Mouse (Mus musculus) adrenal gland, postnatal 25 days (tissue): ENCODE measurements at regions not wholly inside any gene's neighbourhood (a gene's known extent, or its start where the extent isn't known, plus 50 kb on each side); places are given as distances from the start of the nearest gene placed in this dataset.

Experiments used
- DNase-seq: peaks from one replicate; pipeline ENCODE4 v3.0.0; 2021; ENCODE audit warnings: mixed read lengths

DNA sequence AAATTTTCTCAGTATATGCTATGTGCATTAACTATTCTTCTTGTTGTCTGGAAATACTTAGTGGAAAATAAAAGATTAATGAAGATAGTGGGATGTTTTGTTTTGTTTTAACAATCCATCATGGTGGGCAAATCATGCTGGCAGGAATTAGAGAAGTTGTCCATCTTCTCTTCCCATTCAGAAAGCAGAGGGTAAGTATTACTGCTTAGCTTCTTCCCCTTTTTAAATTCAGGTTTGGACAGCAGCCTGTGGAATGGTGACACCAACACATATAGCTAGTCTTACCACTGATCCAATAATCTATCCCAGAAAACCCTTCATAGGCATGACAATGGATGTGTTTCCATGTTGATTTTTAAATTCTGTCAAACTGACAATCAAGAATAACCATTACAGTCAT lies 467.9 kb upstream of the Mef2c start:
- DNase-seq: no peak

DNA sequence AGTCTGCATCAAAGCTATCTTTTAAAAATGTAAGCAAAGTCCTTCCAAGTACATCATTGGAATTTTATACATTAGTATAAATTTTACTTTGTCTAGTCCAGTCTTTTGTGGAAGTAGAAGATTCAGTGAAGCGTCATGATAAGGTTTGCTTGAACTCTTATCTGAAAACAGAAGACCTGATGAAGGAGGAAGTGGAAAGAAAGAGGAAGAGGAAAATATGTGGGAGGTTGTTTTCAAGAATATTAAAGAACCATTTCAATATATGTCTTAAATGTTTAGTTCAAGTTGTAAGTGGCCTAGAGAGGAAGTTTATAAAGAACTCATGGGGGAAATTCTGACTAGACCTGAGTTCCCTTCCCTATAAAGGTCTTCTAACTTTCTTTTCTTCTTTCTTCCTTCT lies 462.3 kb upstream of the Mef2c start:
- no peak for DNase-seq

DNA sequence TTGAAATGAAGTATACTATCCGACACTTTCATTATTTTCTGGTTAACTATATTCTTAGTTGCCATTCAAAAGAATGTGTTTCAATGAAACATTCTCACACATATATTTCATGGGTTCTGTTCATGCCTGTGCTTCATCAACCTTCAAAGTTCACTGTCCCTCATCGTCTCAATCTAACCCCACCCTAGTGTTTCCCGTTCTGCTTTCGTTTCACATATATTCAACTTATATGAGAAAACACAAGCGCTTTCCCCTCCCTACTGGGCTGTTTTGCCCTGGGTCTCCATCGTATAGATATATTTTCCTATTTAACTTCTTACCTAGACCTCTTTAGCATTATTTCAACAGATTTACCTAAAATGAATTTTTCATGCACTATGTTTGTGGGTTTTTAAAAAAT lies 458.3 kb upstream of the Mef2c start:
- no peak for DNase-seq

DNA sequence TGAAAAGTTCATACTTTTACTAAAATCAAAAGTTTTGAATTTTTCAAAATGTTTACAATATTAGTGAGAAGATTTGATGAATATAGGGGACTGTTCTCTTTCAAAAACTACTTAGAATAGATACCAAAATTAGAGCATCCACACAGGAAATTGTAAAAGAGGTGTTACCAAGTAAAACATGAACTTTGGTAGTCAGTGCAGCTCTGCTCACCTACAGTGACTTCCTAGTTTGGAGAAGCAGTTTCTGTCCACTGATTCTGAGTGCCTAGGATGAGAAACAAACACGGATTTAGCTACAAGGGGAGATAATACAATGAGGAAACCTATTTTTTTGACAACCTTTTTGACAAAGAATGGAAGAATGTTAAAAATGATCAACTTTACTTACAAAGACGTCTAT lies 457.9 kb upstream of the Mef2c start:
- no peak for DNase-seq

DNA sequence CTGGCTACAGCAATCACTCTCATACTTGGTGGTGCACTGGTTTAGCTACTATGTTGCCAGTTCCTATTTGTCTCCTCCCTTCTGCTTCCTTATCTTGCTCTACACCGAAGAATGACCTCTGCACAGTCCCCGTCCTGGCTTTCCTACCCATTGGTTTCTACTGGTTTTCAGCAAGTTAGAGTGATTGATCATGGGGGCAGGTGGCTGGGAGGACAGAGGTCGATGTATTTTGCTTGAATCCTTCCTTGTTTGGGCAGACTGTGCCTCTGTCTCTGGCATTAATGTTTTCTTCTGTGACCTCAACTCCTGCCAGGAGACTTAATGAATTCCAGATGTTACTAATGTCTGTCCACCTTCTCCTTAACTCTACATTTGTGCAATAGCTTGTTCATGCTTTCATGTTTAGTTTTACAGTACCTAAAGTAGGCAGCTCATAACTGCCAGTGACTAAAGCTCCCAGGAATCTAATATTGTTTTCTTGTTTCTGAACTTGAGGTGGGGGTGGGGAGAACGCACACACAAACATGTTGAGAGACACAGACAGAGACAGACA lies 457.2 kb upstream of the Mef2c start:
- DNase-seq: no peak

DNA sequence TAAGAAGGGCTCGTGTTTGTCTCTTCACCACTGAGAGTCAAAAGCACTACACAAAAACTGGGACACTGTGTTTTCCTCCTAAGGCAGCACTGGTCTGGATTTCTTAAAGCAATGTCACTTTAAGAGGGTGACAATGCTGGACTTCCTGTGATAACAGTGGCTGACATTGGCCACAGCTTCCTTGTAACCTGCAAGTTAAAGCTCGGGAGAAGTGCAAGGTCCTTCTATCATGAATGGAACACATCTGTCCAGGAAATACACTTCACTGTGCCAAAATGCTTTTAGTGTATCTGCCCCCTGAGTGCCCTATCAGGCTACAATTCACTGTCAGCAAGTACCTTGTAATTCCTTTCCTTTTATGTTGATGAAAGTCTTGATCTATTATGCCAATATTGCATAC lies 448.0 kb upstream of the Mef2c start:
- no peak for DNase-seq

DNA sequence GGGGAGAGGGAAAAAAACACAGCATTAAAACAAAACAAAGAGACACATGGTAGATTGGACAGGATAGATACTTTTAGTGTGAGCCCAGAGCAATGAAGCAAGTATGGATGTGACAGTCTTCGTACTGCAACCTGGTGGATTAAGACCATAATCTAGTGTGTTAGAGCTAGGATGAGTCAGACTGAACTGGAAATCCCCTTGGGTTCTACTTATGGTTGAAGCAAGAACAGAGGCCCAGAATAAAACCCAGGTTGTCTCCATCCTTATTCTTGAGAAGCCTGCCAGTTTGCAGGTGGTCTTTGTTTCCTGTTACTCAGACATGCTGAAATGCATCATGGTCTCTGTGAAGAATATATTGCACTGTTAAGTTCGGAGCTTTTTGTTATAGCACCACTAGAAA lies 447.4 kb upstream of the Mef2c start:
- DNase-seq: no peak

DNA sequence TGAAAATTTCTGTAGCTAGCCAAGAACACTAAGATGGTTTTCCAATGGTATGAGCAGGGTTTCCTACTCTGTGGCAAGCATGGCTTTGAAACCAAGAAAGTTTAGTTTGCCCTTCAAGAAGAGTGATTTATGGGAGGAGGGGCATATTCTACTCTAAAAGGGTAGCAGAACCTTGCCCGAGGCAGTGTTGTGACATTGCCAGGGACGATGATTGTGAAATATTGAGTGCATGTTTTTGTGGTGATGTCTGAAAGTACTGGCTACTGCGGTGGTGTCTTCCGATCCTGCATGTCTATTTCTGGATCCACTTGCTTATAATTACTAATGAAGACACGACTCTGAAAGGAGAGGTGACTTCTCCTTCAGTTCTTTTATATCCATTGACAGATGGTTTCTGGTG lies 439.1 kb upstream of the Mef2c start:
- peak; percentile 11 for DNase-seq

DNA sequence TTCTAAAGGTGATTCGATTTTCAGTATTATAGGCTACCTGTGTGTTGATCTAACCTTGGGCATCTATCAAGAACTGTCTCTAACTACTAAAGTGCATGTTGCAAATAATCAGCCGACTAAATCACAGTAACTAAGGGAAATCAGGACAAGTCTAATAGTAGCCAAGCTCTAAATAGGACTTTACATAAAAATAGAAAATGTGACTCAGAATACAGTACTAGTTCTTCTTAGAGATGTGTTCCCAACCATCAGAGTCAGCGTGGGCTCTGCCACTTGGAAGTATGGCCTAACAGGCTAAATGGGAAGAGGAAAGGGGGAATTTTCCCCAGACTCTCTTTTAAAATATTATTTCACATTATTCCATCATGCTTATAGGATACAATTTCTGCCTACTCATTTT lies 438.6 kb upstream of the Mef2c start:
- DNase-seq: no peak

DNA sequence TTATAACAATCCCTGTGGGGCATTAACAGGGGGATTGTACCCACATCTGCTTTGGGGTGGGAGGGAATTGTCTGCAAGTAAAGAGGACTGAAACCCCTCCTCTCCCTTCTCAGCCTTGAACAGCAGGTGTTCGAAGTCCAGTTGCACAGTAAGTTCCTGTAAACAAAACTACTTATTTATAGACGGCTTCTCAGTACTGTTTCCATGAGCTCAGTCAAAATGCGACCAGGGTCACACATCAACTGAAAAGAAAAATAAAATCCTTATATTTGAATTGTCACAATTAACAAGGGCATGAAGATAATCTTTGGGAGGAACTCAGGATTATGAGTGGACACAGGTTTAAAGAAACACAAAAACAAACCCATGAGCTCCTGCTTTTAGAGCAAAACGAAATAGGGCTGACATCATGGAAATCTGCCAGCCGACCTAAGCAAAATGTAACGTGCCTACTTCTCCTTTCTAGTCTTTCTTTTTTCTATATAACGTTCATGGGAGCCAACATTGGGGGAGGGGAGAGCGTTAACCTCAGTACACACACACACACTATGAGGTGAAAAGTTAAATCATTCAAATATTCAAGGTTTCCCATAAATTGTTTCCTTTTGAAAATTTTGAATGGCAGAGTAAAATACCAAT lies 437.6 kb upstream of the Mef2c start:
- DNase-seq: no peak

DNA sequence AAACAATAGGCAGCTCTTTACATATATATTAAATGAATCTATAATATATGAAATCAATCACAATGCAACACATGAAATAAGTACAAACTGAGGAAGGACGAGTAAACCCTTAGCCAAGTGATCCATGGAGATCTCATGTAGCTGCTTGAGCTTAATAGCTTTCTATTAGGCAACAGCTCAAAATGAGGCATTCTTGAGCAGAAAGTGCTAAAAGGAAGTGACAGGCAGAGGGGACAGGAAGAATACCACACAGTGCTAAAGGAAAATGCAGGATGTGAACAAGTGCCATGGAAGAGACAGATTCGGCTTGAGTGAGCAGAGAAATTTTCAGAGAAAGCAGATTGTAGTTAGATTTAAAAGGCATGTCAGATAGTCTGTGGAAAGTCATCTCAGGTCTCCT lies 436.3 kb upstream of the Mef2c start:
- DNase-seq: no peak

DNA sequence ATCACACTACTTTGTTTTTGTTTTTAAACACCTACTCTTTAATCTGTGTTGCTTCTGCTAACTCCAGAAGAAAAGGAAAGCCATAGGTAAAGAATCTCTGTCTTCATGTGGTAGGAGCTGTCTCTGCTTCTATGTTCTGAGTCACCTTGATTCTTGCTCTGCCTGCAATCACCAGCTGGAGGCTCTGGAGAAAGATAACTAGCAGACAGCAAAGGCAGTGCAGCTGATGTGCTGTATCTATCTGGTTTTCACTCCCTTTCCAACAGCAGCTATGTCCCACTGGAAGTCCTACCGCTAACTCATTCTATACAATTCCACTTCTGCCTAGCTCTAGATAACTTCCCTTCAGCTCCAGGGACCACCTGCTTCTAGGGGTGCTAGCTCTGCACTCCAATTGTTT lies 435.2 kb upstream of the Mef2c start:
- no peak for DNase-seq

DNA sequence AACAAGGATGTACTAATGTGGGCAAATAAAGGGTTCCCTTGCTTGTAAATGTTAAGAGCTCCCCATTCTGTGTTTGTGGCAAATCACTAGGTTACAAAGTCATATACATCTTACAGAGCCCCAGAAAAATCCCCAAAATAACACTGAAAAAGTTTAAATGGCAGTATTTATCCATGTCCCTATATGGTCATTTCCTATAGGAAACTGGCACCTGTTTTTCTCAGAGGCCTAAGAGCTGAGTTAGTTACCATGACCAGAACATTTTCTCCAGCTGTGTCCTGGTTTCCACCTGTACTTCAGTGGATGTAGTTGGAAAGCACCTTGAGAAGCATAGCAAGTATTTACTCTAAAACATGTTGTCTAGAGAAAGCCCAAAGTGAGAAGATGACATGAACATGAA lies 434.5 kb upstream of the Mef2c start:
- DNase-seq: no peak

DNA sequence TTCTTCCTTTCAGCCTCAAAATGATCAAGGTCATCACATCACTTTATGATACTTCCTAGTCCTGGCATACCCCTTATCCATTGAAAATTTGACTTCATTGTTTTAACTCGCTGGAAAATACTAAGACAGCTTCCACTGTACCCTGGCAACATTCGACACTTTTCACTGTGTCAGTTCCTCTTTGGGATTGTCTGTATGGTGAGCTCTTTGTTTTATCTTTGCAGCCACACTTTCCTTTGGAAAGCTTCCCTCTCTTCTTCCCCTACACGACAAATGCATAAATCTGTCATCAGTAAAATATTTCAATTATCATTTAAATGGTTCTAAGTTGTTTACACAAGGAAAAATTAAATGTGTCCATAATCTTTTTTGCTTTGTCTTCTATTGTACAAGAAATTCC lies 431.8 kb upstream of the Mef2c start:
- no peak for DNase-seq

DNA sequence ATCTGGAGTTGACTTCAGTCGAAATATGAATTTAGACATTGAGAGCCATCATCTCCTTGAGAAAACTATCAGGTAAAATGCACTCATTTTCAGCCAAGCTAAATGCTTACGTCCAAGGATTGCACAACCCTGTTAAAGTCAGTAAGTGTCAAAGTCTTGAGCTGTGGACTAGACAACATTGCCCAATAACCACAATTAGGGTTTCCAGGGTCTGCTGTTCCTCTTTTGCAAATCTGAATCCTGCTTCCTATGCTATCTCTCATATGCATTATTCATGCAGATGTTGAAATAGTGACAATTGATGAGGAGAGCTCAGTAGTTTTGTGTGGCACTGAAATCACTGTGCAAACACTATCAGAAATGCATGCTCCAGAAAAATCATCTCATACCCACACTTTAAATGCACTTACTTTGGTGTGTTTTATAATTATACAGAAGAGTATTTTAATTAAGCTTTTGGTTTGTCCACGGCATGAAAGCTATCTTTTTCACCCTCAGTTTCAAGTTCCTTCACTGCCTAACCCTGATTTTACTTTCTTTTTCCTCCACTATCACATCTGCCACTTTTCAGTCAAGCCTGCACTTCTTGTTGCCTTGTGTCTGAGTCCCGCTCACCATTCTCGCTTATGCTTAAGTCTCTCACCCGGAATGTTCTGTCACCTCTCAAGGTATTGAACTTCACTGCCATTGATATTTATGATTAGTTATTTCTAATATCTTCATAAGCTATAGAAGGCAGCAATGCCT lies 429.4 kb upstream of the Mef2c start:
- no peak for DNase-seq

DNA sequence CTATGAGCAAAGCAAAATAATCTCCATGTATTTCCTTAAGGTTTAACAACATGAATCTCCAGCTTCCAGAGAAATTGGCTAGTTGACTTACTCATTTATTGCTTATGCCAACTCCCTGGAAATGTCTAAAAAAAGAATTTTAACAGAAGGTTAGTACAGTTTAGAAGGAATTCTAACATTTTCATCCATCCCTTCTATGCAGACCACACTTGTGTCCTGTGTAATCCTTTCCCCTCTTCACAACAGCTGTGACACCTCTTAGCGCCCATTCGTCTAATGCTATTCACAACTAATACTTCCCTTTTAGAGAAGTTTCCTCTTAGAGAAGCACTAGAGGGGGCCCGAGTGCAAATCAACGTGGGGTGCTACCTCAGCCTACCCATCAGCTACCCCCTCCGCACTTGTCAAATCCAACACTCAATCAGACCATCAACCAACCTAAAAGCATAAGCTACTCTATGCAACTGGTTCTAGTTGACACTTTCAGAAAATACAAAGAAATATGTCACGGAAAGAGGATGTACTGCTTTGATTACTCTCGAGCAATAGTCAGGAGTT lies 428.4 kb upstream of the Mef2c start:
- no peak for DNase-seq

DNA sequence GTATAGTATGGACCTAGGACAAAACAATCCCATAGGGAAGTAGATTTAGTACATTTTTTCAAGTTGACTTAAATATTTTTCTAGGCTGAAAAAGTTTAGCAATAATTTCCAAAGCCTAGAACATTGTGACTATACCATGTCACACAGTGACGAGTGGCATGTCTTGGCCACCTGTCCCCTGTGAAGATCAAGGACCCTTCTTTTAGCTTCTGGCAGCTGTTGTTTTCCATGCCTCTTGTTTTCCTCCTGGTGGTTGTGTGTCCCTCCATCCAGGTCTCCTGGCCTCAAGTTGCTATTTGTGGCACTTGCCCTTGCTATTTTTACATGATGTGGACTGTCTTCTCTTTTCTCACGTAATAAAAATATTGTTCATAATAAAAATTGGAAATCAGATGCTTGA lies 427.2 kb upstream of the Mef2c start:
- DNase-seq: no peak

DNA sequence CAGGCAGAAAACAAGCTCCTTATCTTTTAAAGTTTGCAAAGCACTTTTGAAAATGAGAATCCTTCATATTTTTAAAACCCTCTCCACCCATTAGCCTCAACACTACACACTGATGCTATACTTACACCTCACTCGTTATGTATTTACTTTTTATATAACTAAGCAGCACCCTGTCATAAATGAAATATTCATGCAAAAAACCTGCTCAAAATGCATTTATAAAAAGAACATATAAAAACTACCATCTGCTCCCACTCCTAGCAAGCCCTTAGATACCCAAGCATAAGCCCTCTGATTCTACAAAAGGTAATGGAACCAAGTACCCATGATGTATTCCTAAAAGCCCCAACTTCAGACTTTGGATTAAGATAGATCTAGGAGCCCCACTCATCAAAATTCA lies 426.7 kb upstream of the Mef2c start:
- DNase-seq: no peak

DNA sequence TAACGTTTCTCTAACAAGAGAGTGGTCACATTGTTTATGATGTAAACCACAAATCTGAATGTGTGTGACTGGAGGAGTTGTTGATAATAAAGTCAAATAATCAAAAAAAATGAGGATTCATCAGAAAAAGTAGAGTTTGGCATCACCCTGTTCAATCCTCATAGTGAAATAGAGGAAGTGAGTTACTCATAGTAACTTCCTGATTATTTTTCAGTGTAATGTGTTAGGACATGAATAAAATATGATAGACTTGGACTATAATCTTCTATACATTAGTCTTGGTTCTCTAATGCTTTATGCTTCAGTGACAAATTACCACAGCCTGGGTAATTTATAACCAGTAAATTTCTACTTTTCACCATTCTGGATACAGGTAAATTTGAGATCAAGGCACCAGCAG lies 424.5 kb upstream of the Mef2c start:
- DNase-seq: no peak

DNA sequence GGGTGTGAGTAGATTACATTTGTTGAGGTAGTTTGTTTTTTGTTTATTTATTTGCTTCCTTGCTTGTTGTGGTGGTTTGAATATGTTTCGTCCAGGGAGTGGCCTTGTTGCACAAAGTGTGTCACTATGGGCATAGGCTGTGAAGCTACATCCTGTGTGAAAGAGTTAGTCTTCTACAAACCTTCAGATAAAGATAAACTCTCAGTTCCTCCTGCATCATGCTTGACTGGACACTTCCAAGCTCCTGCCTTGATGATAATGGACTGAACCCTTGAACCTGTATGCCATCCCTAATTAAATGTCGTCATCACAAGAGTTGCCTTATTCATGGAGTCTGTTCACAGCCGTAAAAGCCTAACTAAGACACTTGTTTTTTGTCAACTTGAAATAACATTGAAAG lies 418.9 kb upstream of the Mef2c start:
- no peak for DNase-seq

DNA sequence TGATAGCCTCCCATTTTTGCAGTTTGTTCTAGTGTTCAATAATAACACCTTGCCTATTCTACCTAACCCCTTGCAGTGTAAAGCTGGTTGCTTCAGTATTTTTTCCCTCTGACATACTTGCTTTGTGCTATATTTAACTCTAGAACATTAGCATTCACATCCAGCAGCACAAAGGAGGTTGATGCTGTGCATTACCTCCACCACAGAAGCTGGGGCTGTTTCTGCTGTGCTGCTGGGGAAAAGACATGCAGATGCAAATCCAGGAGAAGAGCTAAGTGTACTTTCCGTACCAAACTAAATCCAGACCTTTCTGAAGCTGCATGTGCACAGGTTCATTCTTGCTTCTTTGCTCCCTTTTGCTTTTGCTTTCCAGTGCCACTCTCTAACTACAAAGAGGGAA lies 403.9 kb upstream of the Mef2c start:
- DNase-seq: no peak

DNA sequence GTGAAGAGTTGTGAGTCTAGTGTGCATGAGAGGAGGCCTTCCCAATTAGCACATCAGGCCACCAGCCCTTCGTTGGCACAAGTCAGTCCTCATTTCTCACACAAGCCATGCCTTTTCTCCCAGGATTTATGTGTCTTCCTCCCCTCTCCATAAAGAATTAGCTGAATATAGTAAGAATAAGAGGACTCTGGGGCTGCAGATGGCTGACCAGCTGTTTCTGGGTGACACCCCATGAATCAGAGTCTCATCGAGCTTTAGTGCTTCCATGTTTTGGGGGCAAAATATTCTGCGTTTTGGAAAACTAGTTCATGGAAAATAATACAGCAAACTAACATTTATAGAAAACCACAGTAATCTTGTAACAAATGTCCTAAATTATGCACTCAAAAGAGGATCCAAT lies 393.2 kb upstream of the Mef2c start:
- no peak for DNase-seq

DNA sequence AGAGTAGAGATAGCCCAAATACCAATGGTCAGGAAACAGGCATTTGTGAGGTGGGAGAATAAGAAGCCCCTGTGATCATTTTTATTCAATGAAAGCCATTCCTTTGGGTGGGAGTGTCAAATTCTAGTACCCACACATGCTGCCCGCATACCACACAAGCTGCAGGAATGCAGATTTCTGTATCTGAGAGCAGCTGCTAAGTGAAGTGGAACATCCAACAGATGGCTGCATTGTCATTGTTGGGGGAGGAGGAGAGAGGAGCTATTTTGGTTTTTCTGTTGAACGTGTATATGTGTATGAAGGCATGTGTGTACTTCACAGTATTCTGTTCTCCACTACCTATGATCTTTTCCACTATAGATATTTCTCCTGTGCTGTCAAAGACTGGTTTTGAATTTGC lies 392.3 kb upstream of the Mef2c start:
- DNase-seq: no peak

DNA sequence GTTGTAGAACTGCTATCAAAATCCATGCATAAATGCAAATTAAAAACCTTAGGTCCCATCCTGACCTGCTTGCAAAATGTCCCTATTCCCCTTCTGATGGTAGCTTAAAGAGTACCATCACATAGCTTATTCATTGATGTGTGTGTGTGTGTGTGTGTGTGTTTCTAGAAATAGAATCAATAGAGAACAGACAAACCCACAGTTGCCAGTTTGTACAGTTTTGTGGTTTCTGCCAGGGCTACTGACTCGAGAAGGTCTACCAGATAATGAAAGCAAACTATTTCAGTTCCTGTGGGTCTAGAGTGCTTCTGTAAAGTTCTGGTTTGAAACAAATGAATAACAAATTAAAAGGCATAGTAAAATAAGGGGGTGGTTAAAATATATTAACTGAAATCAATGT lies 391.5 kb upstream of the Mef2c start:
- DNase-seq: no peak
